Mouse (Mus musculus): ENCODE measurements at regions not wholly inside any gene's neighbourhood (a gene's known extent, or its start where the extent isn't known, plus 50 kb on each side); places are given as distances from the start of the nearest gene placed in this dataset.

- no peak for DNase-seq (ENCODE audit: low spot score in 2 of 2)
These were observed 189.5 kb downstream of the Zfp462 start for GRCm38 (mm10) chr4:55134339-55134738.

- no peak for DNase-seq (ENCODE audit: low spot score in 2 of 2)
These were observed 189.9 kb downstream of the Zfp462 start for GRCm38 (mm10) chr4:55134791-55135190.

GRCm38 (mm10) chr4:55136283-55136682, 191.4 kb downstream of the Zfp462 start:
- no peak for DNase-seq (ENCODE audit: low spot score in 2 of 2)

GRCm38 (mm10) chr4:55137781-55138394, 193.0 kb downstream of the Zfp462 start:
- no peak for DNase-seq (ENCODE audit: low spot score in 2 of 2)

- DNase-seq (ENCODE audit: low spot score in 2 of 2): no peak
These were observed 196.5 kb downstream of the Zfp462 start for GRCm38 (mm10) chr4:55141317-55141716.

GRCm38 (mm10) chr4:55141923-55142732, 197.3 kb downstream of the Zfp462 start:
- no peak for DNase-seq (ENCODE audit: low spot score in 2 of 2)

GRCm38 (mm10) chr4:55143400-55143799, 198.6 kb downstream of the Zfp462 start:
- DNase-seq (ENCODE audit: low spot score in 2 of 2): no peak

- no peak for DNase-seq (ENCODE audit: low spot score in 2 of 2)
These were observed 200.1 kb downstream of the Zfp462 start for GRCm38 (mm10) chr4:55144995-55145394.

- no peak for DNase-seq (ENCODE audit: low spot score in 2 of 2)
These were observed 201.1 kb downstream of the Zfp462 start for GRCm38 (mm10) chr4:55145968-55146367.

GRCm38 (mm10) chr4:55148380-55148779, 201.5 kb upstream of the Rad23b start:
- no peak for DNase-seq (ENCODE audit: low spot score in 2 of 2)

- DNase-seq (ENCODE audit: low spot score in 2 of 2): no peak
These were observed 195.3 kb upstream of the Rad23b start for GRCm38 (mm10) chr4:55154556-55154955.

- DNase-seq (ENCODE audit: low spot score in 2 of 2): no peak
These were observed 191.6 kb upstream of the Rad23b start for GRCm38 (mm10) chr4:55158166-55158739.

GRCm38 (mm10) chr4:55166266-55166665, 183.6 kb upstream of the Rad23b start:
- DNase-seq (ENCODE audit: low spot score in 2 of 2): no peak

GRCm38 (mm10) chr4:55169063-55169462, 180.8 kb upstream of the Rad23b start:
- DNase-seq (ENCODE audit: low spot score in 2 of 2): no peak

GRCm38 (mm10) chr4:55172334-55172891, 177.4 kb upstream of the Rad23b start:
- no peak for DNase-seq (ENCODE audit: low spot score in 2 of 2)

- DNase-seq (ENCODE audit: low spot score in 2 of 2): no peak
These were observed 173.8 kb upstream of the Rad23b start for GRCm38 (mm10) chr4:55176026-55176425.

- DNase-seq (ENCODE audit: low spot score in 2 of 2): no peak
These were observed 170.4 kb upstream of the Rad23b start for GRCm38 (mm10) chr4:55179456-55179855.

- DNase-seq (ENCODE audit: low spot score in 2 of 2): no peak
These were observed 166.3 kb upstream of the Rad23b start for GRCm38 (mm10) chr4:55183519-55183918.

GRCm38 (mm10) chr4:55188716-55189115, 161.1 kb upstream of the Rad23b start:
- no peak for DNase-seq (ENCODE audit: low spot score in 2 of 2)

GRCm38 (mm10) chr4:55190586-55190985, 159.3 kb upstream of the Rad23b start:
- no peak for DNase-seq (ENCODE audit: low spot score in 2 of 2)

- no peak for DNase-seq (ENCODE audit: low spot score in 2 of 2)
These were observed 155.8 kb upstream of the Rad23b start for GRCm38 (mm10) chr4:55194061-55194460.

GRCm38 (mm10) chr4:55194552-55194951, 155.3 kb upstream of the Rad23b start:
- no peak for DNase-seq (ENCODE audit: low spot score in 2 of 2)
